Mouse (Mus musculus) heart, embryonic 15.5 days (tissue): Measurements from ENCODE around the gene Tmod1. TPM values are rescaled to one million over a fixed set of nuclear protein-coding genes. Genes with fewer than 3 reads are reported as not detected.

Experiments used
- ATAC-seq: fragments of 200-750 bp; cut with Nextera tagmentation; replicated peaks from 2 replicates; pipeline ENCODE4 v1.8.0; 2017; ENCODE audit warnings: low read depth, moderate TSS enrichment; ENCODE audit not compliant: insufficient number of reproducible peaks, insufficient read depth, low FRiP score
- H3K27ac ChIP-seq: fragments of 300-500 bp; sonication (generic); 2 replicates; pipeline ENCODE4 v1.5.1; 2015; ENCODE audit warnings: mild to moderate bottlenecking, inconsistent platforms
- H3K27me3 ChIP-seq: fragments of 300-500 bp; sonication (generic); 2 replicates; pipeline ENCODE4 v1.6.1; 2015; ENCODE audit warnings: inconsistent platforms
- H3K36me3 ChIP-seq: fragments of 300-500 bp; sonication (generic); 2 replicates; pipeline ENCODE4 v1.6.1; 2015; ENCODE audit warnings: mild to moderate bottlenecking, inconsistent platforms
- H3K4me1 ChIP-seq: fragments of 300-500 bp; sonication (generic); replicated peaks from 2 replicates; pipeline ENCODE4 v1.6.1; 2015; ENCODE audit warnings: inconsistent platforms
- H3K4me2 ChIP-seq: fragments of 300-500 bp; sonication (generic); 2 replicates; pipeline ENCODE4 v1.6.1; 2015; ENCODE audit warnings: inconsistent platforms, mild to moderate bottlenecking, moderate library complexity
- H3K4me3 ChIP-seq: fragments of 300-500 bp; sonication (generic); 2 replicates; pipeline ENCODE4 v1.5.1; 2015; ENCODE audit warnings: mild to moderate bottlenecking, inconsistent platforms
- H3K9ac ChIP-seq: fragments of 300-500 bp; sonication (generic); 2 replicates; pipeline ENCODE4 v1.6.1; 2015; ENCODE audit warnings: mild to moderate bottlenecking, inconsistent platforms
- H3K9me3 ChIP-seq: fragments of 300-500 bp; sonication (generic); replicated peaks from 2 replicates; pipeline ENCODE4 v1.6.1; 2016; ENCODE audit warnings: inconsistent platforms
- WGBS: fragments of 180-500 bp; shearing (Covaris S2); methylation state at CpG from one replicate; pipeline ENCODE4 v1.1.7; 2015; ENCODE audit warnings: mixed read lengths; 5-methylcytosine and 5-hydroxymethylcytosine counted together
- polyA plus RNA-seq: library from polyadenylated mRNA; unstranded; fragments of >200 nt; fragmentation: Nextera tagmentation; extraction: Ambion mirVana; gene quantifications from 2 replicates; pipeline ENCODE4 v1.2.1, GENCODE M21; 2015

Gene Tmod1
- polyA plus RNA-seq, 1 experiment from 2014 or later, result 195 TPM

DNA sequence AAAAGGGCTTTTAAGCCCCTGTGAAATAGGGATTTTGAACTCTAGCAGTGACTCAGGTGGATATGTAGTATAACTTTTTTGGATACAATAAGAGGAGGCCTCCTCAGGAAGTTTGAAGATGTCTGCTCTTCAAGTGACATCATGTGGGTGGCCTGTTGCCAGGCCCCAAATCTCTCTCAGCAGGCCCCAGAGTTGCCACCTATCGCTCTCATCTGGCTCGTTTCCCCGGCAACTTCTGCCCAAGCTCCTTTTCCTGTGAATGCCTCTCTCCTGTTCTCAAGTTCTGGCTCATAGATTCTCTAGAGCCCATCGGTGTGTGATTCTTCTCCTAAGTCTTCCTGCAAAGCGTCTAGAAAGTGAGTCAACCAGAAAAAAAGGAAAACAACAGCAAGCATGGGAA lies 17.4 kb downstream of the Tmod1 start:
- H3K27me3 ChIP-seq, result no peaks in the 10 kb centered on the region
- H3K4me2 ChIP-seq, result no peak overlapping the region
- H3K36me3 ChIP-seq, result peaks cover 14% of the 10 kb centered on the region; the same call in 1 of the 2 replicates
- no peak overlapping the region; the same call in 1 of the 2 replicates for H3K27ac ChIP-seq
- H3K4me1 ChIP-seq, result peaks cover 49% of the 10 kb centered on the region
- ATAC-seq, result no peak
- no peak overlapping the region for H3K9ac ChIP-seq
- no peaks in the 10 kb centered on the region for H3K9me3 ChIP-seq
- no peak overlapping the region for H3K4me3 ChIP-seq
- WGBS, result 80% methylated on average over 5 of the region's 5 CpGs

DNA sequence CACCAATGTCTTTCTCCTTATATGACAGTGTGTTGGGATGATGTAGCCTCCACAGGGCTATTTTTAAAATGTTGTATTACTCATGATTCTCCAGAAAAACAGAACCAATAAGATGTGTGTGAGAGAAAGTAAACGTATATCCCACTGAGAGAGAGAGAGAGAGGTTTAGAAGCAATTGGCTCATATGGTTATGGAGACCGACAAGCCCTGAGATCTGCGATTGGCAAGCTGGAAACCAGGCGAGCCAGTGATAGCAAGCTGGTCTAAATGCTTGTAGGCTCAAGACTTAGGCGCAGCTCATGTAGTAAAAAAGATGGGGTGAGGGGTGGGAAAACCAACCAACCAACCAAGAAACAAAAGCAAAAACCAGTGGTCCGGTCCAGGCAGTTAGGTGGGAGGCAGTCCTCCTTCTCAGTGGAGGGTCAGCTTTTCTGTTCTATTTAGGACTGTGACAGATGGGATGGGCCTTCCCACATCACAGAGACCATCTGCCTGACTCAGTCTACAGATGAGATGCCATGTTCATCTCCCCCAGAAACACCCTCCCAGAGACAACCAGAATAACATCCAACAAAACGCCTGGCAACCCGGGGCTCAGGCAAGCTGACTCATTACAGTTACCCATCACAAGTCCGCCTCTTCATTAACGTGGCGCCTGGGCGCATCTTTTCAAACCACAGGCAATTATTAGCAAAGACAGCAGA lies 22.7 kb downstream of the Tmod1 start:
- Histone ChIP-seq H3K4me1 (peaks cover 60% of the 10 kb centered on the region), H3K4me3 (no peak overlapping the region), H3K36me3 (peaks cover 17% of the 10 kb centered on the region; the same call in 1 of the 2 replicates), H3K27me3 (no peaks in the 10 kb centered on the region), H3K27ac (no peak overlapping the region), H3K9ac (no peak overlapping the region), H3K9me3 (no peaks in the 10 kb centered on the region), H3K4me2 (no peak overlapping the region)
- no peak for ATAC-seq
- WGBS, result 86% methylated on average over 12 of the region's 12 CpGs

- 75% methylated on average over 4 of the region's 4 CpGs for WGBS
- H3K9me3 ChIP-seq, result no peaks in the 10 kb centered on the region
- peaks cover 15% of the 10 kb centered on the region; the same call in 1 of the 2 replicates for H3K36me3 ChIP-seq
- H3K27me3 ChIP-seq, result no peaks in the 10 kb centered on the region
- peak overlapping the region; percentile 80 for H3K27ac ChIP-seq
- H3K4me2 ChIP-seq, result no peak overlapping the region; the same call in 1 of the 2 replicates
- H3K9ac ChIP-seq, result no peak overlapping the region
- peaks cover 81% of the 10 kb centered on the region for H3K4me1 ChIP-seq
- no peak overlapping the region for H3K4me3 ChIP-seq
- no peak for ATAC-seq
Measured at GRCm38 (mm10) chr4:46063841-46064240, 25.1 kb downstream of the Tmod1 start.

DNA sequence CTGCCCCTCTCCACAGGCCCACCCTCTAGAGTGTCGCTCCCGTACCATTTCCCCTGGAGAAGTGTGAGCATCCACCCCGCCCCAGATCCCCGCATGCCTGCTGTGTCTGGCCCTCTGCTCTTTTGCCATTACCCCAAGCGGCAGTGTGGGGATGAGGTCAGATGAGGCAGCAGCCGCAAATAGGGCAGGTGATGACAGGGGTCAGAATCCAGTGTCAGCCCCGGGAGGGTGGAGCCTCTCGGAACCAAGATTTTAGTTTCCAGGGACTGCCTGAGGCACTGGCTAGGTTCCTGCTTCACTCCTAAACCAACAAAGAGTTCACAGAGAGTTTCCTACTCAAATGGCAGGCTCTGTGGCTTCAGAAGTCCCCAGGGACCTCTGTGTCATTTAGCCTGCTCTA lies 25.5 kb downstream of the Tmod1 start:
- Histone ChIP-seq H3K9ac (no peak overlapping the region), H3K4me2 (peak overlapping the region; percentile 13), H3K27ac (peak overlapping the region; percentile 80), H3K36me3 (peaks cover 17% of the 10 kb centered on the region; the same call in 1 of the 2 replicates), H3K9me3 (no peaks in the 10 kb centered on the region), H3K4me3 (no peak overlapping the region), H3K27me3 (no peaks in the 10 kb centered on the region), H3K4me1 (peaks cover 77% of the 10 kb centered on the region)
- WGBS, result 19% methylated on average over 8 of the region's 8 CpGs
- ATAC-seq, result no peak

GRCm38 (mm10) chr4:46064961-46065360 lies 26.2 kb downstream of the Tmod1 start:
- H3K4me3 ChIP-seq, result no peak overlapping the region
- H3K9me3 ChIP-seq, result no peaks in the 10 kb centered on the region
- peak overlapping the region; percentile 80 for H3K27ac ChIP-seq
- no peak overlapping the region for H3K9ac ChIP-seq
- peaks cover 70% of the 10 kb centered on the region for H3K4me1 ChIP-seq
- H3K27me3 ChIP-seq, result no peaks in the 10 kb centered on the region
- WGBS, result 50% methylated on average over 3 of the region's 3 CpGs
- ATAC-seq, result peak; percentile 44
- peak overlapping the region; percentile 13 for H3K4me2 ChIP-seq
- peaks cover 17% of the 10 kb centered on the region; the same call in 1 of the 2 replicates for H3K36me3 ChIP-seq

DNA sequence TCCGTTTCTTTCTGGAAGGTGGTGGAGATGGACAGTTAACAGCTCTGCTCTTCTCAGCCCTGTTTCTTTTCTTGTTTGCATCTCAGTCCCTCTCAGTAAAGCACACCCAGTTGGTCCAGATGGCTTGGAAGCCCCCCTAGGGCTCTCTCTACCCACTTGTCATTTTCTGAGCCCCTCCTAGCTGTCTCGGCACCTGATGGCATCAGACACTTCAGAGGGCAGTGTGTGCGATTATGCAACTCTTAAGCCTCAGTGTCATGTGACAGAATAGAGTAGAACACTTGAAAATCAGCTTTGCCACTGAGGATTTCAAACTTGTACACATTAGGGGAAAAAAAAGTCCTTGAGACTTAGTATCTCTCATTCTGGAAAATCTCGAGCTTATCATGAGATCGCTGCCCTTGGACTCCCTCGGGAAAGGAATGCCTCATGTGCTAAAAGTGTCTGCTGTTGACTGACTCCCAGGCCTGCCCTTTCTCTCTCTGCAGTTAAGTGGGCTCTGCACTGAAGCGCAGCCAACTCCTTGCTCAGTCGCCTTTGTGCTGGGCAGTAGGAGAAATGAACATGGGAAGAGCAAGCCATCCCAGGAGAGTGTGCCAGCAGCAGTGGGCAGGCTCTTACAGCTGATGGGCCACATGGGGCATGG lies 27.1 kb downstream of the Tmod1 start:
- Histone ChIP-seq H3K4me2 (peak overlapping the region; percentile 16; the same call in 1 of the 2 replicates), H3K36me3 (peaks cover 17% of the 10 kb centered on the region; the same call in 1 of the 2 replicates)

DNA sequence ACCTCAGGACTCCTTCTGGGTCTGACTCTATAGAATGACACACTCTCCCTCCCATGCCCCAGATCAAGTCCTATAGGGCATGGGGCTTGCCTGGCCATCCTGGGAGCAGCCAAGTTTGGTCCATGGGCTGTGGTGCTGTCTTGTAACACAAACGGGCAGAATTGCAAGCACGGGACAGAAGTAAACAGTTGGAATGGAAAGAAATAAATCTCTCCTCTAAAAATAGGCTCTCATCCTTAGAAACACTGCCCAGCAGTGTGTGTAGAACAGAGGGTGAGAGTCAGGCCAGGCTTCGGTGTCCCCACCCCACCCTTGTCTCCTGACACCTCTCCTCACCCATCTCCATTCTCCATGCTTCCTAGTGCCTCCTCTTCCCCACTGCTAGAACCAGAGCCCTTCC lies 29.3 kb downstream of the Tmod1 start:
- no peaks in the 10 kb centered on the region for H3K9me3 ChIP-seq
- no peak overlapping the region for H3K4me2 ChIP-seq
- no peak for ATAC-seq
- 51% methylated on average over 3 of the region's 3 CpGs for WGBS
- H3K9ac ChIP-seq, result no peak overlapping the region
- peaks cover 10% of the 10 kb centered on the region; the same call in 1 of the 2 replicates for H3K36me3 ChIP-seq
- H3K4me3 ChIP-seq, result no peak overlapping the region
- H3K4me1 ChIP-seq, result peaks cover 71% of the 10 kb centered on the region
- H3K27ac ChIP-seq, result no peak overlapping the region
- no peaks in the 10 kb centered on the region for H3K27me3 ChIP-seq

More for the DNA sequence above, 27.1 kb downstream of the Tmod1 start:
- WGBS, result 23% methylated on average over 8 of the region's 8 CpGs
- no peaks in the 10 kb centered on the region for H3K9me3 ChIP-seq
- H3K4me3 ChIP-seq, result no peak overlapping the region
- peak overlapping the region; percentile 80 for H3K27ac ChIP-seq
- peak; percentile 51; the same call in 1 of the 2 replicates for ATAC-seq
- no peak overlapping the region for H3K9ac ChIP-seq
- H3K27me3 ChIP-seq, result no peaks in the 10 kb centered on the region
- peaks cover 68% of the 10 kb centered on the region for H3K4me1 ChIP-seq

- Histone ChIP-seq H3K4me2 (no peak overlapping the region), H3K4me1 (peaks cover 72% of the 10 kb centered on the region), H3K9ac (no peak overlapping the region), H3K27ac (no peak overlapping the region), H3K36me3 (peaks cover 6% of the 10 kb centered on the region; the same call in 1 of the 2 replicates), H3K27me3 (no peaks in the 10 kb centered on the region), H3K4me3 (no peak overlapping the region), H3K9me3 (no peaks in the 10 kb centered on the region)
- WGBS, result 50% methylated on average over 1 of the region's 1 CpGs
- no peak for ATAC-seq
Measured at GRCm38 (mm10) chr4:46068573-46068972, 29.8 kb downstream of the Tmod1 start.

DNA sequence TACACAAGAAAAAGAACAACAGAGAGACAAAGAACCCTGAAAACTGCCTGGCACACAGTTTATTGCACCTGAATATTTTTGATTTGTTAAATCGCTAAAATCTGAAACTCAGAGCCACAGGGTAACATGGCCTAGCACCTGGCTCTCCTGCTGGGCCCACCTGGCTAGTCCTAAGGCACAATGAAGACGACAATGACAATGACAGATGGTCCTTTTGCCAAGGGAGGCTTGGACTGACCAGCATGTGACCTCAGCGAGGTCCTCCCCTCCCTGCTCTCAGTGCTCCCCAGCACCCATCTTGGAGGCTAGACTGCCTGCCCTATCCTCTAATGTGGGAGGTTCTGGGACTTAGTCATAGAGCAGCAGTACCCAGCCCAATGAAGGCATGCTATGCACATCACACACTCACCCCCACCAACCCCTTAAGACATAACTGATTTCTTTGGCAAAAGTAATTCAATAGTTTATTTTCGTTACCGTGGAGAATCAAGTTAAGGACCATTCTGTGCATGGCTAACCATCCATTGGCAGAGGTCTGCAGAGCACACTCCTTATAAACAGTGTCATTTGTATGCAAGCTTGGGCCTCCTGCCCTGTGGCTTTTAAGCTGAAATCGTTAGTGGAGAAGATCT lies 31.2 kb downstream of the Tmod1 start:
- Histone ChIP-seq H3K27ac (no peak overlapping the region), H3K9me3 (no peaks in the 10 kb centered on the region), H3K36me3 (peaks cover 6% of the 10 kb centered on the region; the same call in 1 of the 2 replicates), H3K4me1 (peaks cover 70% of the 10 kb centered on the region), H3K27me3 (no peaks in the 10 kb centered on the region), H3K4me3 (no peak overlapping the region), H3K4me2 (no peak overlapping the region), H3K9ac (no peak overlapping the region)
- ATAC-seq, result no peak
- 79% methylated on average over 6 of the region's 6 CpGs for WGBS

DNA sequence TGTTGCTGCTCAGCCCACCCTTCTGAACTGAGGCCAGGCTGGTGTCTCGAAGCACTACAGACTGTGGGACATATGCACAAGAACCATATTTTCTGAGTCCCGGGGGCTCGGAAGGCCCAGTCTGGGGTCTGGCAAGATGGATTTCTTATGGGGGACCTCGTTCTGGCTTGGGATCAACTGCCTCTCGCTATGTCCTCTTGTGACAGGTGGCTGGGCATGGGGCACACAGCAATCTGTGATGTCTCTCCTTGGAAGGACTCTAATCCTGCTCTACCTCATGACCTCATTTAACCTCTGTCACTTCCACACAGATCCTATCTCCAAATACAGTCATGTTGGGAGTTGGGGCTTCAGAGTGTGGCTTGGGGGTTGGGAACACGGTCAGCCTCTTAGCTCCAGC lies 33.9 kb downstream of the Tmod1 start:
- no peaks in the 10 kb centered on the region for H3K27me3 ChIP-seq
- no peak overlapping the region for H3K9ac ChIP-seq
- no peaks in the 10 kb centered on the region for H3K9me3 ChIP-seq
- H3K27ac ChIP-seq, result peak overlapping the region; percentile 81
- H3K4me2 ChIP-seq, result no peak overlapping the region
- no peak for ATAC-seq
- peaks cover 59% of the 10 kb centered on the region for H3K4me1 ChIP-seq
- 53% methylated on average over 6 of the region's 6 CpGs for WGBS
- H3K36me3 ChIP-seq, result peaks cover 6% of the 10 kb centered on the region; the same call in 1 of the 2 replicates
- H3K4me3 ChIP-seq, result no peak overlapping the region

- no peak overlapping the region for H3K9ac ChIP-seq
- 14% methylated on average over 4 of the region's 4 CpGs for WGBS
- H3K27me3 ChIP-seq, result no peaks in the 10 kb centered on the region
- no peaks in the 10 kb centered on the region for H3K9me3 ChIP-seq
- H3K4me3 ChIP-seq, result no peak overlapping the region
- H3K4me2 ChIP-seq, result peak overlapping the region; percentile 40
- ATAC-seq, result peak; percentile 77
- H3K36me3 ChIP-seq, result peaks cover 2% of the 10 kb centered on the region; the same call in 1 of the 2 replicates
- peaks cover 48% of the 10 kb centered on the region for H3K4me1 ChIP-seq
- H3K27ac ChIP-seq, result peak overlapping the region; percentile 81
Measured at GRCm38 (mm10) chr4:46073736-46074135, 35.0 kb downstream of the Tmod1 start.
